Mouse (Mus musculus): ENCODE data around the gene Rdh1. TPM values are rescaled to one million over a fixed set of nuclear protein-coding genes. Genes with fewer than 3 reads are reported as not detected.
"Not testable (repeated sequence)": the region's sequence is repeated elsewhere in the genome, so short reads cannot be mapped to it uniquely, and the experiment has no call there.

Gene Rdh1
- total RNA-seq, 2 experiments from 2014 or later, result 0.63 to 1.2 TPM

GRCm38 (mm10) chr10:127748847-127749612, 10.5 kb upstream of the Rdh1 start:
- peak; percentile 78 to 87 for DNase-seq

- DNase-seq, result peak in 1 of 2 experiments; percentile 42
These were observed 9.3 kb upstream of the Rdh1 start for GRCm38 (mm10) chr10:127750136-127750777.

- DNase-seq, result peak; percentile 44 to 54
These were observed 8.0 kb upstream of the Rdh1 start, which contains the start of gene Gpr182 for GRCm38 (mm10) chr10:127751548-127751947. Gene Gpr182, minus strand, starts transcription at chr10:127751732.

GRCm38 (mm10) chr10:127754566-127755166, 4.9 kb upstream of the Rdh1 start:
- peak; percentile 63 to 78 for DNase-seq

- no peak for DNase-seq
These were observed 4.3 kb upstream of the Rdh1 start for GRCm38 (mm10) chr10:127755246-127755645.

- DNase-seq, result no peak
These were observed 3.6 kb upstream of the Rdh1 start for GRCm38 (mm10) chr10:127755770-127756468.

GRCm38 (mm10) chr10:127762926-127763325, 3.4 kb downstream of the Rdh1 start:
- not testable (repeated sequence) for DNase-seq

- no peak for DNase-seq
These were observed 4.6 kb downstream of the Rdh1 start for GRCm38 (mm10) chr10:127763914-127764680.

GRCm38 (mm10) chr10:127766564-127766963, 7.0 kb downstream of the Rdh1 start:
- DNase-seq, result no peak

- DNase-seq, result no peak
These were observed 16.5 kb downstream of the Rdh1 start, which contains the start of gene Rdh9 for GRCm38 (mm10) chr10:127776011-127776410. Gene Rdh9, plus strand, starts transcription at chr10:127776386.

- not testable (repeated sequence) for DNase-seq
These were observed 22.8 kb downstream of the Rdh1 start for GRCm38 (mm10) chr10:127782321-127782720.

- not testable (repeated sequence) for DNase-seq
These were observed 25.9 kb downstream of the Rdh1 start for GRCm38 (mm10) chr10:127785411-127785810.

GRCm38 (mm10) chr10:127799295-127799694, 39.8 kb downstream of the Rdh1 start:
- no peak for DNase-seq

- DNase-seq, result no peak
These were observed 41.4 kb downstream of the Rdh1 start, which contains the start of gene Rdh16 for GRCm38 (mm10) chr10:127800891-127801290. Gene Rdh16, plus strand, starts transcription at chr10:127801152.

GRCm38 (mm10) chr10:127801612-127802011, 42.1 kb downstream of the Rdh1 start:
- no peak for DNase-seq

- no peak for DNase-seq
These were observed 42.7 kb downstream of the Rdh1 start for GRCm38 (mm10) chr10:127802236-127802635.

- no peak for DNase-seq
These were observed 44.9 kb downstream of the Rdh1 start for GRCm38 (mm10) chr10:127804416-127804815.

GRCm38 (mm10) chr10:127815888-127816287, 56.4 kb downstream of the Rdh1 start:
- no peak for DNase-seq

GRCm38 (mm10) chr10:127817268-127817910, 57.9 kb downstream of the Rdh1 start:
- not testable (repeated sequence) for DNase-seq
